In genomic region chr4:62999916-63000315, GRCm38 (mm10) we compare ENCODE assay signal across 19 mouse cellular contexts. TPM values are rescaled to one million over a fixed set of nuclear protein-coding genes. Genes with fewer than 3 reads are reported as not detected.
DNase-seq lines count a peak whose midpoint lies in the region; ATAC-seq and TF ChIP-seq lines count a peak whose summit lies in the region.
"Had no signal": no experiment of that assay in that cellular context is flagged by ENCODE, and none has a peak within 500 bp of the region (broad histone marks: within the 10 kb centered on the region; RNA-seq: fewer than 3 reads in every experiment).

No protein-coding gene starts in this region.

- H3K27ac ChIP-seq in hindbrain, embryonic 13.5 days, result peak overlapping the region; percentile 74
- H3K27ac ChIP-seq in hindbrain, embryonic 10.5 days, result no peak overlapping the region
- H3K27ac ChIP-seq in lung, embryonic 14.5 days (ENCODE audit: low read depth), result peak overlapping the region; percentile 86

- no peak for TF ChIP-seq CTCF in lung, embryonic 14.5 days (IDR thresholded peaks at IDR 0.05; ENCODE audit: low read depth)

- H3K9me3 ChIP-seq in hindbrain, embryonic 13.5 days, result no peaks in the 10 kb centered on the region
- H3K9me3 ChIP-seq in hindbrain, embryonic 10.5 days, result peaks cover 2% of the 10 kb centered on the region; the same call in 1 of the 2 replicates
- 0 out of 2 replicates have a peak, but pooled peaks cover 2% of the 10 kb centered on the region for H3K9me3 ChIP-seq in lung, embryonic 14.5 days (ENCODE audit: low read depth, low read length)
- H3K9me3 ChIP-seq: hindbrain, embryonic 15.5 days; liver, embryonic 13.5 days; midbrain, embryonic 12.5 days had no signal

- no peak overlapping the region for H3K4me2 ChIP-seq in hindbrain, embryonic 13.5 days
- H3K4me2 ChIP-seq in lung, embryonic 14.5 days, result no peak overlapping the region
- H3K4me2 ChIP-seq: hindbrain, embryonic 15.5 days; liver, embryonic 13.5 days; midbrain, embryonic 12.5 days had no signal

- peak; percentile 83 for DNase-seq in heart, adult 11 months
- no peak for DNase-seq in heart, postnatal 14 days
- DNase-seq in hindbrain, embryonic 10.5 days (ENCODE audit: low spot score), result no peak
- no peak for DNase-seq in lung, embryonic 14.5 days
- DNase-seq in lung, postnatal 14 days, result no peak
- DNase-seq in NIH3T3 (ENCODE audit: low read depth), result peak; percentile 54
- DNase-seq in thymus, postnatal 4 days, result no peak
- DNase-seq: adrenal gland, adult 2 months; cerebellum, postnatal 25 days; kidney, adult 8-10 months; liver, embryonic 13.5 days; right cerebral cortex, adult 18-20 months; thymus, adult 18-20 months had no signal

- peaks cover 68% of the 10 kb centered on the region for H3K4me1 ChIP-seq in hindbrain, embryonic 13.5 days (replicated peaks)
- H3K4me1 ChIP-seq in hindbrain, embryonic 10.5 days (replicated peaks), result peaks cover 13% of the 10 kb centered on the region
- H3K4me1 ChIP-seq in lung, embryonic 14.5 days (ENCODE audit: insufficient read depth), result peaks cover 32% of the 10 kb centered on the region

- H3K27me3 ChIP-seq in hindbrain, embryonic 13.5 days, result no peaks in the 10 kb centered on the region
- H3K27me3 ChIP-seq in hindbrain, embryonic 10.5 days (ENCODE audit: insufficient read depth, poor library complexity, severe bottlenecking), result no peaks in the 10 kb centered on the region
- H3K27me3 ChIP-seq in lung, embryonic 14.5 days (ENCODE audit: insufficient read depth, low read length), result no peaks in the 10 kb centered on the region
- H3K27me3 ChIP-seq: hindbrain, embryonic 15.5 days; liver, embryonic 13.5 days; midbrain, embryonic 12.5 days had no signal

- no peak for ATAC-seq in hindbrain, embryonic 13.5 days (ENCODE audit: low FRiP score)
- no peak; the same call in 1 of the 2 replicates for ATAC-seq in lung, embryonic 14.5 days (ENCODE audit: insufficient read depth)
- ATAC-seq: forebrain, embryonic 16.5 days had no signal

- intact Hi-C loops in heart, postnatal 14 days (cut with DNase I), result no loop called here

- 89% methylated on average over 7 of the region's 7 CpGs for WGBS in hindbrain, embryonic 13.5 days
- WGBS in hindbrain, embryonic 10.5 days, result 91% methylated on average over 7 of the region's 7 CpGs
- whole genome bisulfite sequencing in lung, embryonic 14.5 days, result 58% methylated on average over 7 of the region's 7 CpGs

- peaks cover 11% of the 10 kb centered on the region for H3K36me3 ChIP-seq in hindbrain, embryonic 13.5 days
- H3K36me3 ChIP-seq in hindbrain, embryonic 10.5 days, result peaks cover 29% of the 10 kb centered on the region
- H3K36me3 ChIP-seq in lung, embryonic 14.5 days (ENCODE audit: insufficient read depth), result no peaks in the 10 kb centered on the region
- H3K36me3 ChIP-seq: hindbrain, embryonic 15.5 days; liver, embryonic 13.5 days had no signal

- no peak overlapping the region for H3K4me3 ChIP-seq in hindbrain, embryonic 13.5 days
- H3K4me3 ChIP-seq in hindbrain, embryonic 10.5 days, result no peak overlapping the region
- H3K4me3 ChIP-seq in lung, embryonic 14.5 days (ENCODE audit: low read depth, low read length), result no peak overlapping the region
- H3K4me3 ChIP-seq: erythroblast, embryonic 14.5 days; hindbrain, embryonic 15.5 days; liver, embryonic 13.5 days; midbrain, embryonic 12.5 days had no signal

- H3K9ac ChIP-seq in hindbrain, embryonic 13.5 days, result no peak overlapping the region; the same call in 1 of the 2 replicates
- H3K9ac ChIP-seq in lung, embryonic 14.5 days, result no peak overlapping the region
- H3K9ac ChIP-seq: hindbrain, embryonic 15.5 days; liver, embryonic 13.5 days; midbrain, embryonic 12.5 days had no signal

RNA-seq across cellular contexts. Expression of gene Zfp618, which starts 34.5 kb away (rescaled TPM):
- 1 to 10 TPM; 1.6 to 1.8 TPM for total RNA-seq in heart, postnatal 14 days (2021)
- 37.9 and 41.5 TPM in 2 replicates for polyA plus RNA-seq in hindbrain, embryonic 13.5 days (2015; fragmentation: Nextera tagmentation; extraction: Ambion mirVana)
- 26.5 and 32.7 TPM in 2 replicates for polyA plus RNA-seq in hindbrain, embryonic 10.5 days (2016; fragmentation: Nextera tagmentation; extraction: Ambion mirVana)
- 24.5 and 27.1 TPM in 2 replicates for polyA plus RNA-seq in lung, embryonic 14.5 days (2014; fragmentation: Nextera tagmentation; extraction: Ambion mirVana)
- total RNA-seq: CH12.LX had no signal
- polyA plus RNA-seq: erythroblast, embryonic 14.5 days had no signal

Comparison
In these comparisons a context has a peak if more than half of its experiments do, and no peak if none do; other contexts are left out.
1. DNase-seq: peak in heart, adult 11 months (single experiment) and NIH3T3 (single experiment); none in heart, postnatal 14 days (0 of 2), hindbrain, embryonic 10.5 days (single experiment), lung, embryonic 14.5 days (single experiment), lung, postnatal 14 days (single experiment) and thymus, postnatal 4 days (single experiment).